ENCODE assay signal across 18 mouse cellular contexts in the genomic region with DNA sequence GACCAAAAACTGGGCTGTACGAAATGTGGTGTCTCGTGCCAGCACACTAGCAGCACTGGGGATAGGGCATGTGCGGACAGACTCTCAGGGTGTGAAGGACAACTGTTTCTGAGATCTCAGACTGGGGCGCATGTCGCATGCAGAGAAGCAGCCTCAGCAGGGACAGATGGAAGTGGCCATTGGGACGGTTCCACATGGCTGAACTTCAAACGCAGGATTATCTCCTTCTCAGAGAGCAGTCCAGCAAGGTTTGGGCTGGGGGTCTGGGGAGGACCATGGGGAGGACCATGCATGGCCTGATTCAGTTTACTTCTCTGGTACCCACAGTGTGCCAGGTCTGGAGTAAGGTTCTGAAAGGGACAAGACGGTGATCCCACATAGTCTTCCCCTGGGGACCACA. TPM values are rescaled to one million over a fixed set of nuclear protein-coding genes. Genes with fewer than 3 reads are reported as not detected.
DNase-seq lines count a peak whose midpoint lies in the region; ATAC-seq lines count a peak whose summit lies in the region.
"Had no signal": no experiment of that assay in that cellular context is flagged by ENCODE, and none has a peak within 500 bp of the region (broad histone marks: within the 10 kb centered on the region; RNA-seq: fewer than 3 reads in every experiment).

No protein-coding gene starts in this region.

- ATAC-seq in hindbrain, embryonic 13.5 days (ENCODE audit: low FRiP score), result no peak
- no peak for ATAC-seq in hindbrain, embryonic 11.5 days (ENCODE audit: low FRiP score)
- peak; percentile 52; the same call in 1 of the 2 replicates for ATAC-seq in cerebellum, adult (ENCODE audit: insufficient number of reproducible peaks, low FRiP score, low TSS enrichment)
- ATAC-seq in midbrain, embryonic 13.5 days, result no peak
- ATAC-seq: inflammation-experienced regulatory T-cells, adult 6 months; liver, postnatal 0 days; Patski had no signal

- no peak overlapping the region for H3K4me3 ChIP-seq in hindbrain, embryonic 13.5 days
- H3K4me3 ChIP-seq in hindbrain, embryonic 11.5 days (ENCODE audit: low read depth, low read length), result no peak overlapping the region
- H3K4me3 ChIP-seq in midbrain, embryonic 13.5 days (replicated peaks), result no peak overlapping the region
- H3K4me3 ChIP-seq: embryonic facial prominence, embryonic 12.5 days; heart, adult 2 months; limb, embryonic 15.5 days; midbrain, embryonic 12.5 days had no signal

- H3K9ac ChIP-seq in hindbrain, embryonic 13.5 days, result peak overlapping the region; percentile 5; the same call in 1 of the 2 replicates
- no peak overlapping the region for H3K9ac ChIP-seq in hindbrain, embryonic 11.5 days (ENCODE audit: low read depth, low read length)
- no peak overlapping the region for H3K9ac ChIP-seq in midbrain, embryonic 13.5 days (replicated peaks)
- H3K9ac ChIP-seq: embryonic facial prominence, embryonic 12.5 days; limb, embryonic 15.5 days; liver, postnatal 0 days; midbrain, embryonic 12.5 days had no signal

- H3K4me2 ChIP-seq in hindbrain, embryonic 13.5 days, result no peak overlapping the region
- H3K4me2 ChIP-seq in hindbrain, embryonic 11.5 days (replicated peaks; ENCODE audit: low read depth, low read length), result no peak overlapping the region
- no peak overlapping the region for H3K4me2 ChIP-seq in midbrain, embryonic 13.5 days (replicated peaks)
- H3K4me2 ChIP-seq: embryonic facial prominence, embryonic 12.5 days; limb, embryonic 15.5 days; midbrain, embryonic 12.5 days had no signal

- intact Hi-C loops in left cerebral cortex, postnatal 14 days (cut with DNase I), result loop anchor here (5.0 kb wide), 1 partner anchor 41 kb away; a partner anchor contains a TSS

- no peak for DNase-seq in hindbrain, embryonic 11.5 days (ENCODE audit: low spot score)
- peak; percentile 90 to 94 for DNase-seq in cerebellum, postnatal 10 days
- no peak for DNase-seq in layer of hippocampus, adult 9-11 months
- DNase-seq in left cerebral cortex, postnatal 14 days (ENCODE audit: low spot score in 2 of 2), result no peak
- DNase-seq in right cerebral cortex, adult 2 months (ENCODE audit: low spot score in 2 of 2), result no peak
- DNase-seq: heart, adult 2 months; liver, postnatal 0 days; lung, postnatal 36 days; right cerebral cortex, postnatal 14 days had no signal

- peaks cover 21% of the 10 kb centered on the region for H3K27me3 ChIP-seq in hindbrain, embryonic 13.5 days
- peaks cover 12% of the 10 kb centered on the region for H3K27me3 ChIP-seq in hindbrain, embryonic 11.5 days (ENCODE audit: control insufficient read depth, insufficient read depth, low read length)
- peaks cover 14% of the 10 kb centered on the region for H3K27me3 ChIP-seq in midbrain, embryonic 13.5 days
- H3K27me3 ChIP-seq: Patski had no signal

- H3K4me1 ChIP-seq in hindbrain, embryonic 13.5 days (replicated peaks), result peaks cover 45% of the 10 kb centered on the region
- H3K4me1 ChIP-seq in hindbrain, embryonic 11.5 days (replicated peaks; ENCODE audit: control insufficient read depth, insufficient read depth, low read length), result no peaks in the 10 kb centered on the region; the same call in 1 of the 2 replicates
- peaks cover 58% of the 10 kb centered on the region for H3K4me1 ChIP-seq in midbrain, embryonic 13.5 days (replicated peaks)

- WGBS in hindbrain, embryonic 13.5 days, result 62% methylated on average over 8 of the region's 8 CpGs
- 65% methylated on average over 8 of the region's 8 CpGs for WGBS in hindbrain, embryonic 11.5 days
- 28% methylated on average over 8 of the region's 8 CpGs for WGBS in midbrain, embryonic 13.5 days

- no peaks in the 10 kb centered on the region for H3K9me3 ChIP-seq in hindbrain, embryonic 13.5 days
- H3K9me3 ChIP-seq in hindbrain, embryonic 11.5 days (ENCODE audit: control insufficient read depth, low read length), result no peaks in the 10 kb centered on the region
- H3K9me3 ChIP-seq in midbrain, embryonic 13.5 days, result no peaks in the 10 kb centered on the region
- H3K9me3 ChIP-seq: embryonic facial prominence, embryonic 12.5 days; limb, embryonic 15.5 days; midbrain, embryonic 12.5 days had no signal

- H3K27ac ChIP-seq in hindbrain, embryonic 13.5 days, result no peak overlapping the region
- H3K27ac ChIP-seq in hindbrain, embryonic 11.5 days (ENCODE audit: low read depth, low read length), result no peak overlapping the region; the same call in 1 of the 2 replicates
- H3K27ac ChIP-seq in midbrain, embryonic 13.5 days, result peak overlapping the region; percentile 32; the same call in 1 of the 2 replicates
- H3K27ac ChIP-seq: embryonic facial prominence, embryonic 12.5 days; heart, adult 2 months; limb, embryonic 15.5 days had no signal

- peaks cover 47% of the 10 kb centered on the region for H3K36me3 ChIP-seq in hindbrain, embryonic 13.5 days
- no peaks in the 10 kb centered on the region for H3K36me3 ChIP-seq in hindbrain, embryonic 11.5 days (ENCODE audit: control insufficient read depth, insufficient read depth, low read length)
- H3K36me3 ChIP-seq in midbrain, embryonic 13.5 days, result peaks cover 47% of the 10 kb centered on the region
- H3K36me3 ChIP-seq: embryonic facial prominence, embryonic 12.5 days; limb, embryonic 15.5 days had no signal

RNA-seq across cellular contexts. Expression of a gene that starts 35.9 kb away (rescaled TPM):
- polyA plus RNA-seq in hindbrain, embryonic 13.5 days (2015; fragmentation: Nextera tagmentation; extraction: Ambion mirVana), result 135 and 137 TPM in 2 replicates
- polyA plus RNA-seq in hindbrain, embryonic 11.5 days (2014; fragmentation: Nextera tagmentation; extraction: Ambion mirVana), result 224 and 249 TPM in 2 replicates
- polyA plus RNA-seq in midbrain, embryonic 13.5 days (2015; fragmentation: Nextera tagmentation; extraction: Ambion mirVana), result 167 and 169 TPM in 2 replicates
- 10 to 100 TPM; 38.0 to 40.0 TPM for total RNA-seq in left cerebral cortex, postnatal 14 days (2021)

RNA-seq across cellular contexts. Expression of a gene that starts 41.6 kb away (rescaled TPM):
- polyA plus RNA-seq in hindbrain, embryonic 13.5 days (2015; fragmentation: Nextera tagmentation; extraction: Ambion mirVana), result 38.4 and 41.7 TPM in 2 replicates
- 22.6 and 24.9 TPM in 2 replicates for polyA plus RNA-seq in hindbrain, embryonic 11.5 days (2014; fragmentation: Nextera tagmentation; extraction: Ambion mirVana)
- 39.2 and 50.0 TPM in 2 replicates for polyA plus RNA-seq in midbrain, embryonic 13.5 days (2015; fragmentation: Nextera tagmentation; extraction: Ambion mirVana)
- 100 to 1,000 TPM; 123 to 136 TPM for total RNA-seq in left cerebral cortex, postnatal 14 days (2021)
- total RNA-seq: gastrocnemius, adult 8-10 months had no signal

RNA-seq across cellular contexts. Expression of a gene that starts 45.9 kb away (rescaled TPM):
- 93.7 and 93.8 TPM in 2 replicates for polyA plus RNA-seq in hindbrain, embryonic 13.5 days (2015; fragmentation: Nextera tagmentation; extraction: Ambion mirVana)
- polyA plus RNA-seq in hindbrain, embryonic 11.5 days (2014; fragmentation: Nextera tagmentation; extraction: Ambion mirVana), result 118 and 135 TPM in 2 replicates
- polyA plus RNA-seq in midbrain, embryonic 13.5 days (2015; fragmentation: Nextera tagmentation; extraction: Ambion mirVana), result 106 and 108 TPM in 2 replicates
- total RNA-seq in left cerebral cortex, postnatal 14 days (2021), result 10 to 100 TPM; 57.9 to 59.3 TPM

Comparison
In these comparisons a context has a peak if more than half of its experiments do, and no peak if none do; other contexts are left out.
1. DNase-seq: peak in cerebellum, postnatal 10 days (2 of 2); none in hindbrain, embryonic 11.5 days (single experiment), layer of hippocampus, adult 9-11 months (single experiment), left cerebral cortex, postnatal 14 days (0 of 2) and right cerebral cortex, adult 2 months (0 of 2).